Mouse (Mus musculus) midbrain, embryonic 14.5 days (tissue): ENCODE results near the gene Klk1b24. TPM values are rescaled to one million over a fixed set of nuclear protein-coding genes. Genes with fewer than 3 reads are reported as not detected.
"Not testable (repeated sequence)": the region's sequence is repeated elsewhere in the genome, so short reads cannot be mapped to it uniquely, and the experiment has no call there.

Source experiments
- ATAC-seq: fragments of 200-750 bp; cut with Nextera tagmentation; 2 replicates; pipeline ENCODE4 v1.8.0; 2017; ENCODE audit warnings: moderate number of reproducible peaks, moderate library complexity; ENCODE audit not compliant: low FRiP score, low TSS enrichment
- DNase-seq: peaks from one replicate; pipeline ENCODE4 v3.0.0-alpha.2; 2015
- H3K27ac ChIP-seq: fragments of 300-500 bp; sonication (generic); replicated peaks from 2 replicates; pipeline ENCODE4 v1.5.1; 2014; ENCODE audit warnings: mild to moderate bottlenecking, low read depth, low read length, moderate library complexity
- H3K27me3 ChIP-seq: fragments of 300-500 bp; sonication (generic); 2 replicates; pipeline ENCODE4 v1.6.1; 2014; ENCODE audit warnings: low read length, control low read depth, mixed read lengths; ENCODE audit not compliant: control insufficient read depth, insufficient read depth
- H3K36me3 ChIP-seq: fragments of 300-500 bp; sonication (generic); 2 replicates; pipeline ENCODE4 v1.6.1; 2014; ENCODE audit warnings: low read length, control low read depth; ENCODE audit not compliant: control insufficient read depth, insufficient read depth
- H3K4me1 ChIP-seq: fragments of 300-500 bp; sonication (generic); 2 replicates; pipeline ENCODE4 v1.6.1; 2014; ENCODE audit warnings: mild to moderate bottlenecking, antibody characterized with exemption, low read length, control low read depth; ENCODE audit not compliant: control insufficient read depth, insufficient read depth
- H3K4me2 ChIP-seq: fragments of 300-500 bp; sonication (generic); 2 replicates; pipeline ENCODE4 v1.6.1; 2014; ENCODE audit warnings: mild to moderate bottlenecking, low read length, moderate library complexity
- H3K4me3 ChIP-seq: fragments of 300-500 bp; sonication (generic); replicated peaks from 2 replicates; pipeline ENCODE4 v1.5.1; 2014; ENCODE audit warnings: low read depth, low read length
- H3K9ac ChIP-seq: fragments of 300-500 bp; sonication (generic); replicated peaks from 2 replicates; pipeline ENCODE4 v1.6.1; 2014; ENCODE audit warnings: mild to moderate bottlenecking, low read length, moderate library complexity
- H3K9me3 ChIP-seq: fragments of 300-500 bp; sonication (generic); 2 replicates; pipeline ENCODE4 v1.6.1; 2016; ENCODE audit warnings: low read length, control low read depth, mixed read lengths; ENCODE audit not compliant: control insufficient read depth
- WGBS: fragments of 180-500 bp; shearing (Covaris S2); extraction: QIAGEN DNeasy Blood & Tissue Kit; methylation state at CpG from one replicate; pipeline ENCODE4 v1.1.7; 2014; 5-methylcytosine and 5-hydroxymethylcytosine counted together
- polyA plus RNA-seq: library from polyadenylated mRNA; unstranded; fragments of >200 nt; fragmentation: Nextera tagmentation; extraction: Ambion mirVana; gene quantifications from 2 replicates; pipeline ENCODE4 v1.2.1, GENCODE M21; 2014

Klk1b24 gene
- not detected in 2 replicates for polyA plus RNA-seq

GRCm38 (mm10) chr7:44187936-44188335, at the start of gene Klk1b24:
Klk1b24 (plus strand) TSS chr7:44188236.
- not testable (repeated sequence) for H3K4me2 ChIP-seq, H3K9ac ChIP-seq, ATAC-seq, DNase-seq, H3K4me1 ChIP-seq, H3K9me3 ChIP-seq, H3K36me3 ChIP-seq, H3K27me3 ChIP-seq, H3K4me3 ChIP-seq, H3K27ac ChIP-seq

DNA sequence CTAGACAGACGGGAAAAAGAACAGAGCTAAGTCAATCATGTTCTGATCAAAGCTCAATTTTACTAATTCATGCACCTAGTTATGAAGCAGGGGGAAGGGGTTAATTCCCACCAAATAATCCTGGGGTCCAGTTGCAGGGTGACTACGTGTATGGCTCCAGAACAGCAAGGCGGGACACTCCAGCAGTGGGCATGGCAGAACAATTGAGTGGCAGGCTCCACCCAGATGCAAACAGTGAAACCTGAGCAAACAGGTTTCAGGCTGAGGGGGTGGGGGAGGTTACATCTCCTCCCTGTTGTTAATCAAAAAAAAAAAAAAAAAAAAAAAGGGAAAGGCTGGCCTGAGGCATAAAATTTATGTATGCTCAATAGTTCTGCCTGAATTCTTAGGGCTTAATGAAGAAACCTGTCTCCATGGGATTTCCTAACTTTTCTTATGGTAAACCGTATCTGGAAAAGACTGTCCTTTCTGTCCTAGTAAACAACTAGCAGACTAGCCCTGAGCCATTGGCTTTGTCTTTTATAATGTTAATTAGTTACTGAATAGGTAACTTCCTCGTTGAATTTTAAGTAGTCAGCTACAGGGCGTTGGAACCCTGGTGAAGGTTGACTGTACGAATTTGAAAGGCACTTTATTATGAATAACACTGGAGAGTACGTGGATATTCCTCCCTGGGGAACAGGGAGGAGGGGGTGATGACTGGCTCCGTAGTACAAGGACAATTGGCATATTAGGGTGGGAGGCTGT, 8.6 kb upstream of the Klk1b24 start:
- Histone ChIP-seq H3K9ac (no peak overlapping the region), H3K27ac (no peak overlapping the region), H3K9me3 (no peaks in the 10 kb centered on the region), H3K4me2 (no peak overlapping the region), H3K27me3 (no peaks in the 10 kb centered on the region), H3K36me3 (no peaks in the 10 kb centered on the region), H3K4me3 (no peak overlapping the region), H3K4me1 (no peaks in the 10 kb centered on the region)
- 47% methylated on average over 9 of the region's 9 CpGs for WGBS
- ATAC-seq (no peak), DNase-seq (no peak)

DNA sequence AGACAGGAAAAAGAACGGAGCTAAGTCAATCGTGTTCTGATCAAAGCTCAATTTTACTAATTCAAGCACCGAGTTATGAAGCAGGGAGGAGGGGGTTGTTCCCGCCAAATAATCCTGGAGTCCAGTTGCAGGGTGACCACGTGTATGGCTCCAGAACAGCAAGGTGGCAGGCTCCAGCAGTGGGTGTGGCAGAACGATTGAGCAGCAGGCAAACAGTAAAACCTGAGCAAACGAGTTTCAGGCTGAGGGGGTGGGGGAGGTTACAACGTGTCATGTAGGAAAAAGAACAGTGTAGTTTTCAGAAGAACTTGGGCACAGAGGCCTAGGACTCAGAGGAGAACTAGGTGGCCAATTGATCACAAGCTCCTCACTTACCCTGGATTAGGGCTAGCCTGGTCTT, 1.5 kb upstream of the Klk1b24 start:
- not testable (repeated sequence) for ATAC-seq, H3K36me3 ChIP-seq, H3K4me1 ChIP-seq, H3K9ac ChIP-seq, H3K9me3 ChIP-seq, H3K4me2 ChIP-seq, DNase-seq, H3K27ac ChIP-seq, H3K4me3 ChIP-seq, H3K27me3 ChIP-seq
- WGBS: 73% methylated on average over 8 of the region's 8 CpGs

DNA sequence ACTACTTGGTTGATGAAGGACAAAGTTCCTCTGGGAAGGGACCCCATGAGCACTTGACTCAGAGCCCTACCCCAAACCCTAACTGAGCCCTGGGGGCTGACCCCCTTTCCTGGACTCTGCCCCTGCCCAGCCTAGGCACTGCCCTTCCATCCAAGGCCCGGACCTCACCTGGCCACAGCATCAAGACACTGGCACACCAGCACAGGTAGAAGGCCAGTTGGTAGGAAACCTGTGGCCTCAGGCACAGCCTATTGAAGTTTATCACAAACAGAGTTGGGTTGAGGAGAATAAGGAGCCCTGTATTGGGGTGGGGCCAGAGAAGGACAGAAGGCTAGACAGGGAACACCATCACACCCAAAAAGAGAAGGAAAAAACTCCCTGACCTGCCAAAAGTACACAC, 5.4 kb downstream of the Klk1b24 start:
- ATAC-seq, DNase-seq, H3K27ac ChIP-seq, H3K9ac ChIP-seq, H3K4me3 ChIP-seq, H3K9me3 ChIP-seq, H3K4me2 ChIP-seq, H3K4me1 ChIP-seq, H3K36me3 ChIP-seq, H3K27me3 ChIP-seq: not testable (repeated sequence)
- 94% methylated on average over 1 of the region's 1 CpGs for WGBS

- H3K9ac ChIP-seq: no peak within 1 kb of the TSS
- DNase-seq: no peak
- no peak within 1 kb of the TSS for H3K4me3 ChIP-seq
- no peaks in the 10 kb centered on the region for H3K27me3 ChIP-seq
- no peak within 1 kb of the TSS for H3K27ac ChIP-seq
- H3K36me3 ChIP-seq: no peaks in the 10 kb centered on the region
- no peak within 1 kb of the TSS for H3K4me2 ChIP-seq
- ATAC-seq: no peak
- no peaks in the 10 kb centered on the region for H3K9me3 ChIP-seq
- WGBS: 68% methylated on average over 3 of the region's 3 CpGs
- H3K4me1 ChIP-seq: no peaks in the 10 kb centered on the region
These were observed 9.9 kb downstream of the Klk1b24 start, which contains the start of gene Klk1b3 for GRCm38 (mm10) chr7:44197891-44198290. Klk1b3 (plus strand) TSS chr7:44198191.

GRCm38 (mm10) chr7:44207135-44207534, 19.1 kb downstream of the Klk1b24 start, which contains the start of gene Klk1b4:
Klk1b4 (plus strand) TSS chr7:44207435.
- ATAC-seq, H3K4me2 ChIP-seq, H3K9ac ChIP-seq, H3K36me3 ChIP-seq, H3K4me3 ChIP-seq, H3K9me3 ChIP-seq, H3K27ac ChIP-seq, H3K4me1 ChIP-seq, H3K27me3 ChIP-seq, DNase-seq: not testable (repeated sequence)
- WGBS: 63% methylated on average over 3 of the region's 3 CpGs

GRCm38 (mm10) chr7:44208307-44208706, 20.3 kb downstream of the Klk1b24 start:
- Histone ChIP-seq H3K4me1 (no peaks in the 10 kb centered on the region), H3K27ac (no peak overlapping the region), H3K9me3 (no peaks in the 10 kb centered on the region), H3K27me3 (no peaks in the 10 kb centered on the region), H3K4me3 (no peak overlapping the region), H3K4me2 (no peak overlapping the region), H3K9ac (no peak overlapping the region), H3K36me3 (no peaks in the 10 kb centered on the region)
- WGBS: 82% methylated on average over 3 of the region's 3 CpGs
- ATAC-seq: no peak
- DNase-seq: no peak

DNA sequence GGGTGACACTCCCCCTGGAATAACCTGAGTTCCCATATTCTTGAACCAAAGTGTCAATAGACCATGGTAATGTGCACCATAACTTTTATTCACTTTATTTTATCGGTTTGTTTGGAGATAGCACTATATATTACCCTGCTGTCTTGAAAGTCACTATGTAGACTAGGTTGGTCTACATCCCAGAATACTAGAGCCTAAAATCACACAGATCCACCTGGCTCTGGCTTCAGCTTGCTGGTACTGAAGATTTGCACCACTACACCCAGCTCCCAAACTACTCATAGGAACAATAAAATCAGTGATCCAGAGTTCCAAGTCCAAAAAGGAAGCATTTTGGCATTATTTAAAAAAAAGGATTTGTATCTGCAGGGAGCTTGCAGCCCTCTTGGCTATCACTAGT, 27.6 kb downstream of the Klk1b24 start, which contains the start of gene Klk1b5:
Klk1b5 (plus strand) TSS at position 301 of the 400 bp plus-strand sequence.
- H3K27ac ChIP-seq: no peak within 1 kb of the TSS
- H3K9me3 ChIP-seq: no peaks in the 10 kb centered on the region
- H3K27me3 ChIP-seq: no peaks in the 10 kb centered on the region
- WGBS: 85% methylated on average over 1 of the region's 1 CpGs
- no peaks in the 10 kb centered on the region for H3K36me3 ChIP-seq
- DNase-seq (no peak), ATAC-seq (no peak)
- no peak within 1 kb of the TSS for H3K4me2 ChIP-seq
- no peak within 1 kb of the TSS for H3K4me3 ChIP-seq
- H3K4me1 ChIP-seq: no peaks in the 10 kb centered on the region
- no peak within 1 kb of the TSS for H3K9ac ChIP-seq

- H3K9me3 ChIP-seq, DNase-seq, H3K9ac ChIP-seq, H3K4me1 ChIP-seq, H3K4me2 ChIP-seq, H3K4me3 ChIP-seq, H3K27ac ChIP-seq, H3K36me3 ChIP-seq, H3K27me3 ChIP-seq, ATAC-seq: not testable (repeated sequence)
- WGBS: 78% methylated on average over 8 of the region's 10 CpGs
These were observed 33.6 kb downstream of the Klk1b24 start for GRCm38 (mm10) chr7:44221601-44222000.
